Mouse (Mus musculus): ENCODE measurements at regions not wholly inside any gene's neighbourhood (a gene's known extent, or its start where the extent isn't known, plus 50 kb on each side); places are given as distances from the start of the nearest gene placed in this dataset.

DNA sequence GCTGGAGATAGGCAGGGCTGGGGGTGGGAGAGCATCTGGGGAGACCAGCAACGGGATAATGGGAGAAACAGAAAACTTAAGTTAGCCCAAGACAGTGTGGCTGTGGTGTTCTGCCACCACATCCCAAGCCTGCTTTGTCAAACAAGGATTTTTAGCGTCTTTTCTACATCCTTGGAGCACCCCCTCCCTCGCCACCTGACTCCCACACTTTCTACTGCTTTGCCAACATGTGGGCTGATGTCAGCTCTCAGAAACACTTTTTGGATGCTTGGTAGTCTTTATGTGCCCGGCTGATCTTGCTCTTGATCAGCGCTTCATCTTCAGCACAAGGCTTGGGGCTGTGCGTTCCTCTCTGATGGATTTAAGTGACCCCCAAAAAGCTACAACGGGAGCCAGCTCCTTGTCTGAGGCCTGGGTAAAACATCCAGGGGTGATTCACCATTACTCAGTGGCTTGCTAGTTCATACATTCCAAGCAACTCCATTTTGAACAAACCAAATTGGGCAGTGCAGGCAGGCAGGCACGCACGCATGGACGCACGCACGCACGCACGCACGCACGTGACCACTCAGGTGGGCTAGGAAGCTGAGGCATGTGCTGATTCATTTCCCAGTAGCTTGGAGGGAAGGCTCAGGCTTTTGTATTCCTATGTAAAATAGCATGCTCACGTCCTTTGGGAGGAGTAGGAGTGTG lies 260.6 kb upstream of the Gm10131 start:
- H3K36me3 ChIP-seq (ENCODE audit: insufficient read depth, low read length): no peaks in the 10 kb centered on the region
- WGBS: 72% methylated on average over 17 of the region's 17 CpGs
- H3K9ac ChIP-seq (replicated peaks; ENCODE audit: low read length, poor library complexity, severe bottlenecking): no peak overlapping the region
- DNase-seq (ENCODE audit: low spot score) (no peak), ATAC-seq (ENCODE audit: low FRiP score) (no peak)
- no peak overlapping the region for H3K4me2 ChIP-seq (ENCODE audit: low read depth, low read length, poor library complexity, severe bottlenecking)
- no peaks in the 10 kb centered on the region for H3K27me3 ChIP-seq (ENCODE audit: insufficient read depth, low read length)
- no peak overlapping the region for H3K4me3 ChIP-seq (ENCODE audit: low read depth, low read length)
- H3K27ac ChIP-seq (ENCODE audit: low read depth, low read length): no peak overlapping the region; the same call in 1 of the 2 replicates
- no peaks in the 10 kb centered on the region for H3K9me3 ChIP-seq (ENCODE audit: low read length)
- TF ChIP-seq CTCF (IDR thresholded peaks at IDR 0.05): no peak
- no peaks in the 10 kb centered on the region for H3K4me1 ChIP-seq (ENCODE audit: insufficient read depth, low read length)

DNA sequence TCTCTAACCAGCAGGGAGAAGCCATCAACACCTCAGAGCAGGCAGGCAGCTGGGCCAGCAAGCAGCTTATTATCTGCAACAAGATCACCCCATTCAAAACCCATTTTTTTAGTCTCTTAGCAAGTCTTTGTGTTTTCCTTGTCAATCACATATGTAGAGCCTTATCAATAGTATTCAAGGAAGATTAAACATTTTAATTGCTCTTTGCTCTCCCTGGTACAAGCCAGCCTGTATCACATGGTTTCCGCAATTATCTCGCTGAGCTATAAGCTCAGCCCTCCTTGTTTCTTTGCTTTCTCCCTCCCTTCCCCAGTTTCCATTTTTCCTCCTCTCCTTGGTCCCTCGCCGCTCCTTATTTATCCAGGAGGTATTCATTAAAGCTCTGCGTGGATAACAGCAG lies 259.9 kb upstream of the Gm10131 start:
- Histone ChIP-seq H3K4me1 (ENCODE audit: insufficient read depth, low read length) (no peaks in the 10 kb centered on the region), H3K9me3 (ENCODE audit: low read length) (no peaks in the 10 kb centered on the region), H3K4me3 (ENCODE audit: low read depth, low read length) (no peak overlapping the region), H3K36me3 (ENCODE audit: insufficient read depth, low read length) (no peaks in the 10 kb centered on the region), H3K27ac (ENCODE audit: low read depth, low read length) (no peak overlapping the region; the same call in 1 of the 2 replicates), H3K27me3 (ENCODE audit: insufficient read depth, low read length) (no peaks in the 10 kb centered on the region), H3K4me2 (ENCODE audit: low read depth, low read length, poor library complexity, severe bottlenecking) (no peak overlapping the region), H3K9ac (replicated peaks; ENCODE audit: low read length, poor library complexity, severe bottlenecking) (no peak overlapping the region)
- WGBS: 53% methylated on average over 5 of the region's 5 CpGs
- no peak for TF ChIP-seq CTCF (IDR thresholded peaks at IDR 0.05)
- no peak for DNase-seq (ENCODE audit: low spot score)
- ATAC-seq (ENCODE audit: low FRiP score): no peak

DNA sequence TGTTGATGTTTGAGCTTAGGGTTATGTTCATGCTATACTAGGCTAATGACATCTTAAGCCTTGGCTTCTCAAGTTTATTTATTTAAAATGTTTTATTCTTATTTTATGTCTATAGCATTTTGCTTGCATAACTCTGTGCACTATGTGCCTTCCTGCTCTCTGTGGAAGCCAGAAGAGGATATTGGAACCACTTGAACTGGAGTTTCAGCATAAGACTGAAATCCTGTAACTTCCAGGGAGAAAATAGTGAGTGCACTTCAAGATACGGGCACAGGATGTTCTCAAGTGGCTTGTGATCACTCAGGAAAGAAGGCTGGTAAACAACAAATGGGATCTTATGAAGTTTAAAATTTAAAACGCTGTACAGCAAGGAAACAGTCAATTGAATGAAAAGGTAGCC lies 257.0 kb upstream of the Gm10131 start:
- 76% methylated on average over 2 of the region's 2 CpGs for WGBS
- no peak for ATAC-seq (ENCODE audit: low FRiP score)

DNA sequence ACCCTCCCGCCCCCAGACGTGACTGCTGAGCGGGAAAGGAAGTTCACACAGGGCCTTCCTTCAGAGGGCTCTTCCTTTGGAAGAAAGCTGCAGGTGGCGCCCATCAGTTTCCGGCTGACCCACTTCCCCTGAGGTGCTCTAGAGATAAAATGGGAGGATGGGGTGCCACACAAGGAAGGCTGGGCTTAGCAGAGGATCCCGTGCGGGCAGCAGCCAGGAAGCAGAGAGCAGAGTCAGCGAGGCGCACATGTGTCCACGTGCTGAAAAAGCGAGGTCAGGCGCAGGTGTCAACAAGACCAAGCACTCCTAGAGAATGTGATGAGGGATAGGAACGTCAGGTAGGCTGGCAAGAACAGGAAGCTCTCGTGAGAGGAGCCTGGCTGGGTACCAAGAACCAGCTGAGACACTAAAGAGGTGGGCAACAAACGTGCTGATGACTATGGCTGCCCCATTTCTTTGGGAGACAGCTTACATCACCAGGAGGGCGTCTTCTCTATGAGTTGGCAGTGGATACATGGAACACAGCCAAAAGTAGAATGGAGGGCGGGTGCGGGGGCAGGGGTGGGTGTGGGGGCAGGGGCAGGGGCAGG lies 253.0 kb upstream of the Gm10131 start:
- no peak for ATAC-seq (ENCODE audit: low FRiP score)
- Histone ChIP-seq H3K9ac (replicated peaks; ENCODE audit: low read length, poor library complexity, severe bottlenecking) (no peak overlapping the region), H3K27ac (ENCODE audit: low read depth, low read length) (no peak overlapping the region), H3K27me3 (ENCODE audit: insufficient read depth, low read length) (no peaks in the 10 kb centered on the region), H3K9me3 (ENCODE audit: low read length) (no peaks in the 10 kb centered on the region), H3K4me2 (ENCODE audit: low read depth, low read length, poor library complexity, severe bottlenecking) (no peak overlapping the region), H3K4me3 (ENCODE audit: low read depth, low read length) (no peak overlapping the region), H3K36me3 (ENCODE audit: insufficient read depth, low read length) (no peaks in the 10 kb centered on the region), H3K4me1 (ENCODE audit: insufficient read depth, low read length) (no peaks in the 10 kb centered on the region)
- WGBS: 80% methylated on average over 18 of the region's 18 CpGs
- DNase-seq (ENCODE audit: low spot score): no peak
- no peak for TF ChIP-seq CTCF (IDR thresholded peaks at IDR 0.05)

More for the DNA sequence above, 257.0 kb upstream of the Gm10131 start:
- Histone ChIP-seq H3K4me2 (ENCODE audit: low read depth, low read length, poor library complexity, severe bottlenecking) (no peak overlapping the region), H3K27me3 (ENCODE audit: insufficient read depth, low read length) (no peaks in the 10 kb centered on the region), H3K9me3 (ENCODE audit: low read length) (no peaks in the 10 kb centered on the region), H3K27ac (ENCODE audit: low read depth, low read length) (no peak overlapping the region), H3K36me3 (ENCODE audit: insufficient read depth, low read length) (no peaks in the 10 kb centered on the region), H3K4me1 (ENCODE audit: insufficient read depth, low read length) (no peaks in the 10 kb centered on the region), H3K9ac (replicated peaks; ENCODE audit: low read length, poor library complexity, severe bottlenecking) (no peak overlapping the region), H3K4me3 (ENCODE audit: low read depth, low read length) (no peak overlapping the region)
- DNase-seq (ENCODE audit: low spot score): no peak
- no peak for TF ChIP-seq CTCF (IDR thresholded peaks at IDR 0.05)

DNA sequence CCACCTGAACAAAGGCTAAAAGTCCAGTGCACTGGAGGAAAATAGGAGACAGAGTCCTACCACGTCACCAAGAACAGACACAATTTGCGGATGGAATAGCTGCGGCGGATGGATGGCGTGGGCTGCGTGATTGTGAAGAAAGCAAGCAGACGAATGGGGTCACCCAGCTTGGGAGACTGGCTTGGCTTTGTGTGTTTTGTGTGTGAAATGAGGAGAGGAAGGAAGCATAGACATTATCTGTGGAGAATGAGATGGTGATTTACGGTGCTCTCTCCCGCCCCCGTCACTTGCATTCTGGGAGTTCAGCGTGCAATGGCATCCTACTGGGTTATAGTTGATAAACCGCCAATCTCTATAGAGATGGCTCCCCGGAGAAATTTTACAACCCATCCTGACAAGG lies 252.1 kb upstream of the Gm10131 start:
- H3K9ac ChIP-seq (replicated peaks; ENCODE audit: low read length, poor library complexity, severe bottlenecking): no peak overlapping the region
- no peaks in the 10 kb centered on the region for H3K4me1 ChIP-seq (ENCODE audit: insufficient read depth, low read length)
- no peak overlapping the region for H3K27ac ChIP-seq (ENCODE audit: low read depth, low read length)
- H3K36me3 ChIP-seq (ENCODE audit: insufficient read depth, low read length): no peaks in the 10 kb centered on the region
- no peak for DNase-seq (ENCODE audit: low spot score)
- no peaks in the 10 kb centered on the region for H3K9me3 ChIP-seq (ENCODE audit: low read length)
- no peak overlapping the region for H3K4me2 ChIP-seq (ENCODE audit: low read depth, low read length, poor library complexity, severe bottlenecking)
- TF ChIP-seq CTCF (IDR thresholded peaks at IDR 0.05): no peak
- ATAC-seq (ENCODE audit: low FRiP score): no peak
- no peak overlapping the region for H3K4me3 ChIP-seq (ENCODE audit: low read depth, low read length)
- H3K27me3 ChIP-seq (ENCODE audit: insufficient read depth, low read length): no peaks in the 10 kb centered on the region
- whole genome bisulfite sequencing: 78% methylated on average over 13 of the region's 13 CpGs

DNA sequence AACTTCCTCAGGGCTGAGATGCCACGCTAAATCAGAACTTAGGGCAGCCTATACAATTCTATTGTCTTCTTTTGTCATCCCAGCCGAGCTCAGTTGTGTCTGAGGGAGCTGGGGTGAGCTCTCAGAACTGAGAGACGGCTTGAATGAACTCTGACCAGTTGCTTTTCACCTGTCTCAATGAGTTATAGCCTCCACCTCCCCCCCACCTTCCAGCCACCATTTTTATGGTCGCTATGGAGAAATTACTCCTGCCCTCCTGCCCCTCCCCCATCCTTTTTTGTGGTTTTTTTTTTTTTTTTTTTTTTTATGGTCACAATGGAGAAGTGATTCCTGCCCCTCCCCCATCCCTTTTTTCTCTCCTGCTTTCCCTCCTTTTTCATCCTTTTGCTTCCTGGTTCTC lies 251.6 kb upstream of the Gm10131 start:
- no peak overlapping the region for H3K4me3 ChIP-seq (ENCODE audit: low read depth, low read length)
- DNase-seq (ENCODE audit: low spot score): no peak
- no peaks in the 10 kb centered on the region for H3K36me3 ChIP-seq (ENCODE audit: insufficient read depth, low read length)
- no peak for ATAC-seq (ENCODE audit: low FRiP score)
- no peak for TF ChIP-seq CTCF (IDR thresholded peaks at IDR 0.05)
- H3K27ac ChIP-seq (ENCODE audit: low read depth, low read length): no peak overlapping the region
- 41% methylated on average over 4 of the region's 4 CpGs for WGBS
- H3K27me3 ChIP-seq (ENCODE audit: insufficient read depth, low read length): no peaks in the 10 kb centered on the region
- no peak overlapping the region for H3K9ac ChIP-seq (replicated peaks; ENCODE audit: low read length, poor library complexity, severe bottlenecking)
- H3K4me2 ChIP-seq (ENCODE audit: low read depth, low read length, poor library complexity, severe bottlenecking): no peak overlapping the region
- H3K4me1 ChIP-seq (ENCODE audit: insufficient read depth, low read length): no peaks in the 10 kb centered on the region
- no peaks in the 10 kb centered on the region for H3K9me3 ChIP-seq (ENCODE audit: low read length)
